Mouse (Mus musculus): Measurements from ENCODE around the gene Pmel.

- TF ChIP-seq CHD2 (IDR thresholded peaks at IDR 0.05; ENCODE audit: low read depth, low read length): no peak
- no peak for TF ChIP-seq MAFK (IDR thresholded peaks at IDR 0.05; ENCODE audit: insufficient read depth, low read depth, low read length)
Observed at GRCm38 (mm10) chr10:128700712-128701111, 3.3 kb upstream of the Pmel start.

Measured in ES-E14 (cell line).